Mouse (Mus musculus): ENCODE results near the gene Otud7b. TPM values are rescaled to one million over a fixed set of nuclear protein-coding genes. Genes with fewer than 3 reads are reported as not detected.
"Not testable (repeated sequence)": the region's sequence is repeated elsewhere in the genome, so short reads cannot be mapped to it uniquely, and the experiment has no call there.

The Otud7b gene
- polyA plus RNA-seq, 1 experiment from 2014 or later, result 20.7 TPM

DNA sequence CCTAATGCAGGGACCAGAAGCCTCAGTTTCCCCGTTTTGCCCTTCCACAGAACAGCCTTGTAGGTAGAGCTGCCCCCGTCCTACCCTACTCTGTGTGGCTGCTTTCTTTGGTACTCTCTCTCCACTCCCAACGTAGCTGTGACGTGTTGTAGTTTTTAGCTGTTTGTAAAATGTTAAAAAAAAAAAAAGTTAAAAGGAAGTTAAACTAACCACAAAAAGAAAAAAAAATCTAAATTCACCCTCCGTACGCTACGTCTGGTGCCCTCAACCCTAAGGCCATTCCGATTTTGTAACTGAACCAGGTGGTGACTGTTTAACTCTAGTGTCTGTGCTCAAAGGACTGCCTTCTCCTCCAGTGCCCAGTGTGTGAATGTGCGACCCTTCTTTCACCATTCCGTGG, 90.6 kb downstream of the Otud7b start:
- H3K27me3 ChIP-seq (ENCODE audit: insufficient read depth, low read length), result no peaks in the 10 kb centered on the region
- peaks cover 12% of the 10 kb centered on the region for H3K4me1 ChIP-seq (replicated peaks; ENCODE audit: insufficient read depth, low read length)
- no peak overlapping the region for H3K9ac ChIP-seq (ENCODE audit: low read depth, low read length)
- no peak overlapping the region for H3K27ac ChIP-seq
- no peak for TF ChIP-seq CTCF (IDR thresholded peaks at IDR 0.05; ENCODE audit: low read depth)
- WGBS, result 87% methylated on average over 10 of the region's 10 CpGs
- H3K36me3 ChIP-seq (ENCODE audit: insufficient read depth, low read length), result no peaks in the 10 kb centered on the region
- ATAC-seq (replicated peaks; ENCODE audit: low FRiP score, low read depth) (no peak), DNase-seq (ENCODE audit: low spot score) (no peak)
- H3K4me2 ChIP-seq (ENCODE audit: low read length), result no peak overlapping the region
- no peak overlapping the region for H3K4me3 ChIP-seq (replicated peaks; ENCODE audit: low read depth, low read length)
- H3K9me3 ChIP-seq (replicated peaks; ENCODE audit: low read length), result no peaks in the 10 kb centered on the region

DNA sequence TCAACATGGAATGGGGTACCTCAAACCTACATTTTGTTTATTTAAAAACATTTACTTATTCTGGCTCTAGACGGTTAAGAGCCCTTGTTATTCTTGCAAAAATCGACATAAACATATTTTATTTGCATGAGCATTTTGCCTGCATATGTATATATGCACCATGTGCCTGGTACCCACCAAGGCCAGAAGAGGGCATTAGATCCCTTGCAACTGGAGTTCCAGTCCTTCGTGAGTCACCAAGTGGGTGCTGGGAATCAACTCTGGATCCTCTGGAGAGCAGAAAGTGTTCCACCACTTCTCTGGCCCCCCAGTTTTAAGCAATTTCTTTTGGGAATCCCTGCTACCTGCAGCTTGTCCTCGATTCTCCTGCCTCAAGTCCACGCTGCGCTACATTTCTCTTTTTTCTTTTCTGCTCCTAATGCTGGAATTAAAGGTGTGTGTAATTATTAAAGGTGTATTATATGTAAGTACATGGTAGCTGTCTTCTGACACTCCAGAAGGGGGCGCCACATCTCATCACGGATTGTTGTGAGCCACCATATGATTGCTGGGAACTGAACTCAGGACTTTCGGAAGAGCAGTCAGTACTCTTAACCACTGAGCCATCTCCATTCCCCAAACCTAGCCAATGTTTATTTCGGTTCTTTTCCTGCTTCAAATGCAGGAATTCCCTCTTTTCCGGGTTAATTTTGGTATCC, 91.4 kb downstream of the Otud7b start:
- no peak overlapping the region for H3K4me3 ChIP-seq (replicated peaks; ENCODE audit: low read depth, low read length)
- H3K9me3 ChIP-seq (replicated peaks; ENCODE audit: low read length), result no peaks in the 10 kb centered on the region
- no peak overlapping the region for H3K27ac ChIP-seq
- no peak for ATAC-seq (replicated peaks; ENCODE audit: low FRiP score, low read depth)
- H3K4me2 ChIP-seq (ENCODE audit: low read length), result no peak overlapping the region
- 93% methylated on average over 11 of the region's 11 CpGs for WGBS
- H3K27me3 ChIP-seq (ENCODE audit: insufficient read depth, low read length), result no peaks in the 10 kb centered on the region
- no peak overlapping the region for H3K9ac ChIP-seq (ENCODE audit: low read depth, low read length)
- no peaks in the 10 kb centered on the region for H3K36me3 ChIP-seq (ENCODE audit: insufficient read depth, low read length)
- no peak for DNase-seq (ENCODE audit: low spot score)
- peak; percentile 29; the same call in 1 of the 2 replicates for TF ChIP-seq CTCF (IDR thresholded peaks at IDR 0.05; ENCODE audit: low read depth)
- peaks cover 12% of the 10 kb centered on the region for H3K4me1 ChIP-seq (replicated peaks; ENCODE audit: insufficient read depth, low read length)

DNA sequence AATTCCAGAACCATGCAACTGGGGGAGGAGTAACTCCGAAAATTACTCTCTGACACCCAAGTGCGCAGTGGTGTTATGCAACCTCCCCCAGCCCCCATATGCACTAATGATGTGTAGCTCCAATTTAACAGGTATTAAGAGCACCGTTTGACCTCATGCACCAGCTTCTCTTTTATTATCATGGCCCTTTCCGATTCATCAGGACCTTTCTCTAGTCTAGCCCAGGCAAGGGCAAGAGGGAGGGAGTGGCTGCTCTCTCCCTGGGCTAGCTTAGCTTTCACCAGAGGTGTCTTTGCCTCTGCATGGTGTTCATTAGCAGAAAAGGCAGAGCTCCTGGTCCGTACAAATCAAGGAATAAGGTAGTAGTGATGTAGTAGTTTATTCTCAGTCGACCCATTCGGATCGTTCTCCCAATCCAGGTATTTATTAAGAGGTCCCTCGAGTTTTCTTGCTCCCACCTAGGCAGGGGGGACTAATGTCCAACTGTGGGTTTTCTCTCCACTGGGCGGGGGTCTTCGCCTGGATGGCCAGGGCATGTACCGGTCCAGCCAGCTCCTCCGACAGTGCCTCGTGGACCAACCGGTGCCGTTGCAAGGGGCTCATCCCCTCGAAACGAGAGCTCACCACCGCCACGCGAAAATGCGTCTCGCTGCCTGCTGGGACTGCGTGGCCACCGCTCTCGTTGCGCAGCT, 92.3 kb downstream of the Otud7b start:
- Histone ChIP-seq H3K4me3 (replicated peaks; ENCODE audit: low read depth, low read length) (peak overlapping the region; percentile 48), H3K4me1 (replicated peaks; ENCODE audit: insufficient read depth, low read length) (peaks cover 12% of the 10 kb centered on the region), H3K27ac (peak overlapping the region; percentile 91), H3K27me3 (ENCODE audit: insufficient read depth, low read length) (no peaks in the 10 kb centered on the region), H3K4me2 (ENCODE audit: low read length) (peak overlapping the region; percentile 73), H3K9me3 (replicated peaks; ENCODE audit: low read length) (no peaks in the 10 kb centered on the region), H3K36me3 (ENCODE audit: insufficient read depth, low read length) (no peaks in the 10 kb centered on the region), H3K9ac (ENCODE audit: low read depth, low read length) (peak overlapping the region; percentile 73)
- ATAC-seq (replicated peaks; ENCODE audit: low FRiP score, low read depth) (no peak; the same call in 1 of the 2 replicates), DNase-seq (ENCODE audit: low spot score) (no peak)
- WGBS, result 18% methylated on average over 27 of the region's 27 CpGs
- TF ChIP-seq CTCF (IDR thresholded peaks at IDR 0.05; ENCODE audit: low read depth), result no peak

DNA sequence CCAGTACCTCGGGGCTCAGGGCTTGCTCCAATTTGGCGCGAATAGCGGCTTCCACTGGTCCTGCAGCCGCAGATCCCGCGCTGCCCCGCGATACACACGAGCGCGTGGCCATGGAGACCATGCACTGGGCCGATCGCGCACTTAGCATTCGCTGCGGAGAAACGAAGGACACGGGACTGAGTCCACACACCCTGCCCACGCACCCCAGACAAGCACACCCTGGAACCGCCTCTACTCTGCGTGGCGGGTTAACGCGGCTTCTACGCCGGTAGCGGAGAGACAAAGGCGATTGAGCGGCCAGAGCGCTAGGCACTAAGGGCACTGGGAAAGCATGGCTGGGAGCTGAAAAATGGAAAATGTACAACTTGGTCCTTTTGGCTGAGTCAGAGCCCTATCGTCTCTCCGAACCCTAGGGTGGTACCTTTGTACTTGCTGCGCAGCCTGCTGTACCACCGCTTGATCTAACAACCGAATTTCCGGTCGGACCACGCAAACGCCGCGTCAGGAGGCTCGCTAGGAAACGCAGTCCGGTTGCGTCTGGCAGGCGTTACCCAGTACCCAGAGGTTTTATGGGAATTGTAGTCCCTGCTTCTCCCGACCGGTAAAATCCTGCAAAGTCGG, 92.9 kb downstream of the Otud7b start:
- Histone ChIP-seq H3K4me2 (ENCODE audit: low read length) (peak overlapping the region; percentile 73), H3K4me3 (replicated peaks; ENCODE audit: low read depth, low read length) (peak overlapping the region; percentile 48), H3K27me3 (ENCODE audit: insufficient read depth, low read length) (no peaks in the 10 kb centered on the region), H3K36me3 (ENCODE audit: insufficient read depth, low read length) (no peaks in the 10 kb centered on the region), H3K9ac (ENCODE audit: low read depth, low read length) (peak overlapping the region; percentile 73), H3K4me1 (replicated peaks; ENCODE audit: insufficient read depth, low read length) (peaks cover 12% of the 10 kb centered on the region), H3K27ac (peak overlapping the region; percentile 91), H3K9me3 (replicated peaks; ENCODE audit: low read length) (no peaks in the 10 kb centered on the region)
- DNase-seq (ENCODE audit: low spot score) (peak; percentile 95), ATAC-seq (replicated peaks; ENCODE audit: low FRiP score, low read depth) (peak; percentile 90)
- under 1% methylated on average over 50 of the region's 50 CpGs for WGBS
- TF ChIP-seq CTCF (IDR thresholded peaks at IDR 0.05; ENCODE audit: low read depth), result peak; percentile 16; the same call in 1 of the 2 replicates

DNA sequence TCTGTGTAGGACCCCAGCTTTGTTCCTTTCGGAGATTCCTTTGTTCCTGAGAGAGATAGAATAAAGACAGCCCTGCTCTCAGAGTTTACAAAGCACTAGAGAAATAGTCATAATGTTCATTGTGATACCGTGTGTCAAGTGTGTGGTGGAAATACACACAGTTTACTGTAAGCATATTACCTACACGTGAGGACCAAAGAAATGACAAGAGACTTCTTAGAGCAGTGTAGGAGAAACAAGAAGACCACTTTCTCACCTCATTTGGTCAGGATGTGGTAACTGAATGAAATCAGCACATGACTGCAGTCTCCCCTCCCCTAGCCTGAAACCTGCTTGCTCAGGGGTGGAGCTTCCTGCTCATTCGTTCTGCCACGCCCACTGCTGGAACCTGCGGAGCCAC, 93.9 kb downstream of the Otud7b start:
- no peaks in the 10 kb centered on the region for H3K27me3 ChIP-seq (ENCODE audit: insufficient read depth, low read length)
- no peaks in the 10 kb centered on the region for H3K9me3 ChIP-seq (replicated peaks; ENCODE audit: low read length)
- no peak for DNase-seq (ENCODE audit: low spot score)
- no peak overlapping the region for H3K9ac ChIP-seq (ENCODE audit: low read depth, low read length)
- WGBS, result 3% methylated on average over 6 of the region's 6 CpGs
- H3K36me3 ChIP-seq (ENCODE audit: insufficient read depth, low read length), result no peaks in the 10 kb centered on the region
- no peak for TF ChIP-seq CTCF (IDR thresholded peaks at IDR 0.05; ENCODE audit: low read depth)
- H3K4me2 ChIP-seq (ENCODE audit: low read length), result peak overlapping the region; percentile 73
- H3K4me3 ChIP-seq (replicated peaks; ENCODE audit: low read depth, low read length), result peak overlapping the region; percentile 48; the same call in 1 of the 2 replicates
- H3K27ac ChIP-seq, result no peak overlapping the region
- no peak for ATAC-seq (replicated peaks; ENCODE audit: low FRiP score, low read depth)
- peaks cover 12% of the 10 kb centered on the region for H3K4me1 ChIP-seq (replicated peaks; ENCODE audit: insufficient read depth, low read length)

DNA sequence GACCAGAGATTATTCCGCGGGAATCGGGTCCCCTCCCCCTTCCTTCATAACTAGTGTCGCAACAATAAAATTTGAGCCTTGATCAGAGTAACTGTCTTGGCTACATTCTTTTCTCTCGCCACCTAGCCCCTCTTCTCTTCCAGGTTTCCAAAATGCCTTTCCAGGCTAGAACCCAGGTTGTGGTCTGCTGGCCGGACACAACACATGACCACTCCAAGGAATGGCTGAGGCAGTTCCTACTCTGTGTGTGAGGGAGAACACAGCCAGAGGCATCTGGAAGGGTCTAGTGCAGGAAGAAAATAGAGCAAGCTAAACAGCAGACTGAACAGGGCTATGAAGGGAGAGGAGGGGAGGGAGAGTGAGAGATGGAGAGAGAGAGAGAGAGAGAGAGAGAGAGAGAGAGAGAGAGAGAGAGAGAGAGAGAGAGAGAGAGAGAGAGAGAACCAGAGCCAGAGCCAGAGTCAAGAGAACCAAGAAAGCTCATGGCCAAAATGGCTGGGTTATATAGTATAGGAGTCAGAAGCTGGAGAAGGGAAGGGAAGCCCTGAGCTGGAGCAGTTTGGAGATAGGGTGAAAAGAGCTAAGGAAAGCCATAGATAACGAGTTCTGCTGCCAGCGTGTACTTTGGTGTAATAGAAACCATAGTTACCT, 94.4 kb downstream of the Otud7b start:
- not testable (repeated sequence) for DNase-seq (ENCODE audit: low spot score); H3K36me3 ChIP-seq (ENCODE audit: insufficient read depth, low read length); H3K27ac ChIP-seq; H3K4me3 ChIP-seq (replicated peaks; ENCODE audit: low read depth, low read length); ATAC-seq (replicated peaks; ENCODE audit: low FRiP score, low read depth); H3K9me3 ChIP-seq (replicated peaks; ENCODE audit: low read length); H3K27me3 ChIP-seq (ENCODE audit: insufficient read depth, low read length); H3K9ac ChIP-seq (ENCODE audit: low read depth, low read length); H3K4me2 ChIP-seq (ENCODE audit: low read length)
- WGBS, result 32% methylated on average over 6 of the region's 8 CpGs
- H3K4me1 ChIP-seq (replicated peaks; ENCODE audit: insufficient read depth, low read length), result peaks cover 12% of the 10 kb centered on the region

Measured in kidney, postnatal 0 days (tissue).